Mouse (Mus musculus) kidney, embryonic 15.5 days (tissue): ENCODE data around the gene Fhit. TPM values are rescaled to one million over a fixed set of nuclear protein-coding genes. Genes with fewer than 3 reads are reported as not detected.

Experiments used
- ATAC-seq: fragments of 200-750 bp; cut with Nextera tagmentation; replicated peaks from 2 replicates; pipeline ENCODE4 v1.8.0; 2017; ENCODE audit warnings: moderate TSS enrichment; ENCODE audit not compliant: low FRiP score
- H3K27ac ChIP-seq: fragments of 300-500 bp; sonication (generic); 2 replicates; pipeline ENCODE4 v1.5.1; 2015; ENCODE audit warnings: mild to moderate bottlenecking, inconsistent platforms
- H3K27me3 ChIP-seq: fragments of 300-500 bp; sonication (generic); 2 replicates; pipeline ENCODE4 v1.6.1; 2015; ENCODE audit warnings: inconsistent platforms
- H3K36me3 ChIP-seq: fragments of 300-500 bp; sonication (generic); 2 replicates; pipeline ENCODE4 v1.6.1; 2015; ENCODE audit warnings: inconsistent platforms
- H3K4me1 ChIP-seq: fragments of 300-500 bp; sonication (generic); 2 replicates; pipeline ENCODE4 v1.6.1; 2015; ENCODE audit warnings: inconsistent platforms
- H3K4me2 ChIP-seq: fragments of 300-500 bp; sonication (generic); 2 replicates; pipeline ENCODE4 v1.6.1; 2015; ENCODE audit warnings: moderate library complexity, mild to moderate bottlenecking, inconsistent platforms
- H3K4me3 ChIP-seq: fragments of 300-500 bp; sonication (generic); replicated peaks from 2 replicates; pipeline ENCODE4 v1.5.1; 2015; ENCODE audit warnings: mild to moderate bottlenecking, inconsistent platforms
- H3K9ac ChIP-seq: fragments of 300-500 bp; sonication (generic); 2 replicates; pipeline ENCODE4 v1.6.1; 2015; ENCODE audit warnings: mild to moderate bottlenecking, inconsistent platforms
- H3K9me3 ChIP-seq: fragments of 300-500 bp; sonication (generic); replicated peaks from 2 replicates; pipeline ENCODE4 v1.6.1; 2016; ENCODE audit warnings: inconsistent platforms
- WGBS: fragments of 180-500 bp; shearing (Covaris S2); methylation state at CpG from one replicate; pipeline ENCODE4 v1.1.7; 2015; ENCODE audit warnings: mixed read lengths; 5-methylcytosine and 5-hydroxymethylcytosine counted together
- polyA plus RNA-seq: library from polyadenylated mRNA; unstranded; fragments of >200 nt; fragmentation: Nextera tagmentation; extraction: Ambion mirVana; gene quantifications from 2 replicates; pipeline ENCODE4 v1.2.1, GENCODE M21; 2015

Gene Fhit
- polyA plus RNA-seq, 1 experiment from 2014 or later = 5.1 TPM

DNA sequence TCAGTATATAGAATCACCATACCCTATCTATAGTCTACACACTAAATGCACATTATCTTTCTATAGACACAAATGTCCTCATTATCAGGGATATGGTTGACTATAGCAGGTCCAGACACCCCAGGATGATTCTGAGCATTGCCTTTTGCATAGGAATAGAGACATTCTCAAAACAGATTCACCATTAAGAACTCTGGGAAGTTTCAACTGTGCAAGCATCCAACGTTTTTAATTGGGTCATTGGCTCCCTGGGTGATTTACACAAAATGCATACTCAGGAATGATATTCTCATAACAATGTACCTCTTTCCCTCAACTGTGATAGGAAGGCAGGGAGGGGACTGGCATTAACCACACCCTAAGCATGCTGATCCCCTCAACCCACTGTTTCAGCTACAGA lies 1503.4 kb downstream of the Fhit start:
- no peak for ATAC-seq
- Histone ChIP-seq H3K27me3 (no peaks in the 10 kb centered on the region), H3K4me3 (no peak overlapping the region), H3K9me3 (no peaks in the 10 kb centered on the region), H3K9ac (no peak overlapping the region), H3K36me3 (no peaks in the 10 kb centered on the region), H3K4me2 (no peak overlapping the region), H3K4me1 (no peaks in the 10 kb centered on the region), H3K27ac (no peak overlapping the region)
- WGBS = 45% methylated on average over 1 of the region's 1 CpGs

GRCm38 (mm10) chr14:9651417-9651816 lies 1510.4 kb downstream of the Fhit start:
- 96% methylated on average over 1 of the region's 1 CpGs for WGBS
- Histone ChIP-seq H3K36me3 (no peaks in the 10 kb centered on the region), H3K4me1 (no peaks in the 10 kb centered on the region), H3K27ac (no peak overlapping the region), H3K4me3 (no peak overlapping the region), H3K9me3 (no peaks in the 10 kb centered on the region), H3K27me3 (no peaks in the 10 kb centered on the region), H3K4me2 (no peak overlapping the region), H3K9ac (no peak overlapping the region)
- ATAC-seq = no peak

- no peak overlapping the region for H3K27ac ChIP-seq
- WGBS = 89% methylated on average over 1 of the region's 1 CpGs
- no peak for ATAC-seq
Observed at GRCm38 (mm10) chr14:9648416-9648815, 1513.4 kb downstream of the Fhit start.

GRCm38 (mm10) chr14:9646233-9646632 lies 1515.6 kb downstream of the Fhit start:
- Histone ChIP-seq H3K27me3 (no peaks in the 10 kb centered on the region), H3K4me3 (no peak overlapping the region), H3K9me3 (no peaks in the 10 kb centered on the region), H3K27ac (no peak overlapping the region), H3K36me3 (no peaks in the 10 kb centered on the region), H3K9ac (no peak overlapping the region), H3K4me2 (no peak overlapping the region), H3K4me1 (no peaks in the 10 kb centered on the region)
- 92% methylated on average over 7 of the region's 7 CpGs for WGBS
- ATAC-seq = no peak

More at GRCm38 (mm10) chr14:9648416-9648815, 1513.4 kb downstream of the Fhit start:
- Histone ChIP-seq H3K4me3 (no peak overlapping the region), H3K9ac (no peak overlapping the region), H3K4me2 (no peak overlapping the region), H3K9me3 (no peaks in the 10 kb centered on the region), H3K27me3 (no peaks in the 10 kb centered on the region), H3K4me1 (no peaks in the 10 kb centered on the region), H3K36me3 (no peaks in the 10 kb centered on the region)

- no peak overlapping the region for H3K27ac ChIP-seq
- H3K9ac ChIP-seq = no peak overlapping the region
- no peaks in the 10 kb centered on the region for H3K9me3 ChIP-seq
- H3K27me3 ChIP-seq = no peaks in the 10 kb centered on the region
- no peaks in the 10 kb centered on the region for H3K36me3 ChIP-seq
- H3K4me2 ChIP-seq = no peak overlapping the region
- H3K4me1 ChIP-seq = no peaks in the 10 kb centered on the region
- H3K4me3 ChIP-seq = no peak overlapping the region
- no peak for ATAC-seq
- WGBS = 47% methylated on average over 9 of the region's 9 CpGs
Observed at GRCm38 (mm10) chr14:9644216-9645166, 1517.3 kb downstream of the Fhit start.

DNA sequence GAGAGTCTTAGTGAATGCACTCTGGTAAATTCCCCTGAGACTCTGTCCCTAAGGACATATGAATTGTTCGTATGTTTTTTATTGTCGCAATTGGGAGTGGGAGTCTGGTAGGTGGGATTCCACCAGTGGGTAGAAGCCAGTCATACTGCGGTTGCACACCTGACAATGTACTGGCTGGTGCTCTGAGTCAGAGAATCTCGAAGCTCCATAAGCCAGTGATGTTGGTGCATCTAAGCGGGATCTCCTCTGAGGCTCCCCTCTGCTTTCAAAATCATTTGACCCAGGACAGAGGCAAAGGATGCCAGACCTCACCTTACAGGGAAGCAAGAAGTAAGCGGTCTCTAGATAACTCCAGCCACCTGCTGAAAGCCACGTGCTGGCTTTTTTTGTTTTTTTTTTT lies 1518.1 kb downstream of the Fhit start:
- 78% methylated on average over 7 of the region's 7 CpGs for WGBS
- H3K9me3 ChIP-seq = no peaks in the 10 kb centered on the region

GRCm38 (mm10) chr14:9642628-9643027 lies 1519.2 kb downstream of the Fhit start:
- no peaks in the 10 kb centered on the region for H3K27me3 ChIP-seq
- no peak overlapping the region for H3K4me2 ChIP-seq
- no peaks in the 10 kb centered on the region for H3K4me1 ChIP-seq
- no peaks in the 10 kb centered on the region for H3K9me3 ChIP-seq
- no peak overlapping the region for H3K4me3 ChIP-seq
- ATAC-seq = no peak
- no peaks in the 10 kb centered on the region for H3K36me3 ChIP-seq
- H3K9ac ChIP-seq = no peak overlapping the region
- H3K27ac ChIP-seq = no peak overlapping the region
- 85% methylated on average over 6 of the region's 6 CpGs for WGBS

More for the DNA sequence above, 1518.1 kb downstream of the Fhit start:
- H3K27ac ChIP-seq = no peak overlapping the region
- H3K36me3 ChIP-seq = no peaks in the 10 kb centered on the region
- ATAC-seq = no peak
- H3K4me3 ChIP-seq = no peak overlapping the region
- H3K4me1 ChIP-seq = no peaks in the 10 kb centered on the region
- no peaks in the 10 kb centered on the region for H3K27me3 ChIP-seq
- H3K9ac ChIP-seq = no peak overlapping the region
- no peak overlapping the region for H3K4me2 ChIP-seq

- H3K4me3 ChIP-seq = no peak overlapping the region
- no peaks in the 10 kb centered on the region for H3K4me1 ChIP-seq
- H3K9me3 ChIP-seq = no peaks in the 10 kb centered on the region
- no peaks in the 10 kb centered on the region for H3K36me3 ChIP-seq
- no peak overlapping the region for H3K9ac ChIP-seq
- H3K27ac ChIP-seq = no peak overlapping the region
- no peak for ATAC-seq
- H3K4me2 ChIP-seq = no peak overlapping the region
- H3K27me3 ChIP-seq = no peaks in the 10 kb centered on the region
- 80% methylated on average over 3 of the region's 3 CpGs for WGBS
Observed at GRCm38 (mm10) chr14:9642068-9642467, 1519.8 kb downstream of the Fhit start.

- no peaks in the 10 kb centered on the region for H3K36me3 ChIP-seq
- H3K27ac ChIP-seq = no peak overlapping the region
- no peak overlapping the region for H3K9ac ChIP-seq
- H3K27me3 ChIP-seq = no peaks in the 10 kb centered on the region
- H3K4me2 ChIP-seq = no peak overlapping the region
- no peak for ATAC-seq
- H3K4me1 ChIP-seq = no peaks in the 10 kb centered on the region
- no peaks in the 10 kb centered on the region for H3K9me3 ChIP-seq
- no peak overlapping the region for H3K4me3 ChIP-seq
- WGBS = 63% methylated on average over 1 of the region's 1 CpGs
Observed at GRCm38 (mm10) chr14:9634247-9634991, 1527.4 kb downstream of the Fhit start.

- Histone ChIP-seq H3K27me3 (no peaks in the 10 kb centered on the region), H3K9me3 (no peaks in the 10 kb centered on the region), H3K36me3 (no peaks in the 10 kb centered on the region), H3K4me3 (no peak overlapping the region), H3K4me2 (no peak overlapping the region), H3K9ac (no peak overlapping the region), H3K27ac (no peak overlapping the region), H3K4me1 (0 out of 2 replicates have a peak, but pooled peaks cover under 1% of the 10 kb centered on the region)
- WGBS = 25% methylated on average over 3 of the region's 3 CpGs
- ATAC-seq = no peak
Observed at GRCm38 (mm10) chr14:9632537-9632936, 1529.3 kb downstream of the Fhit start.

DNA sequence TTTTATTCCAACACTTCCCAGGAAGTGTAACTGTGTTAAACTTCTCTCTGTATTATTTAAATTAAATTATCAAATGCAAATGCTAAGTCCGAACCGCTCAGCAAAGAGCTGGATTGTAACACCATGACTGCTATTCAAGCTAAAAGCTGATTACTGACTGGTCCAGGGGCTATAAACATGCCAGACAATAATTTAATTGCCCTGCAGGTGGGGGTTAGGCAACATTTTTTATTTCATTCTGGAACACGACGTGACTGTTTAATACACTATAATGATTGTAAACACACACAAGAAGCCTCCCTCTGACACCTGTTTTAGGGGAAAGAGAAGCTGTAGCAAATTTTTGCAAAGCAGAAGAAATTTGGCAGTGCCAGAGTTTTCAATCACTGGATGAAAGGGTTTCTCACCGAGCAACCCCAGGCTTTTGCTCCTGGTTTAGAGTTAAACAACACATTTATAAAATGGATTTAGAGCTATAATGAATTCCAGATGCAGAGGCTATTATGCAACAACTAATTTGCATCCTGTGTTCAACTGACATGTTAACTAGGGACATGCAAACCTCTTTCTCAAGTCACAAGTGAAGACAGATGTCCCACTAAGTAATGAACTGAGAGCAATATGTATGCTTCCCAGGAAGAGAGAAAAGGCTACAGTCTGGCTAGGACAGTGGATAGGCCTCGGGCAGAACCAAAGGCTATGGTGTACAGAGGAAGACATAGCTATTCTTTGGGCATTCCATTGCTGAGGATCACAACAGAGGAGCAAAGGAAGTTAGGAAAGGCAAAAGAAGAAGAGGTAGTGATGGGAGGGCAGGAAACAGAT lies 1538.4 kb downstream of the Fhit start:
- no peaks in the 10 kb centered on the region for H3K27me3 ChIP-seq
- no peak for ATAC-seq
- H3K27ac ChIP-seq = no peak overlapping the region
- no peaks in the 10 kb centered on the region for H3K36me3 ChIP-seq
- no peaks in the 10 kb centered on the region for H3K9me3 ChIP-seq
- WGBS = 49% methylated on average over 6 of the region's 6 CpGs
- H3K4me3 ChIP-seq = no peak overlapping the region
- no peak overlapping the region for H3K4me2 ChIP-seq
- 0 out of 2 replicates have a peak, but pooled peaks cover 4% of the 10 kb centered on the region for H3K4me1 ChIP-seq
- H3K9ac ChIP-seq = no peak overlapping the region
